Mouse (Mus musculus) testis, adult 2 months (tissue): ENCODE measurements at regions not wholly inside any gene's neighbourhood (a gene's known extent, or its start where the extent isn't known, plus 50 kb on each side); places are given as distances from the start of the nearest gene placed in this dataset.

Source experiments
- CTCF ChIP-seq: fragments of 200-500 bp; IDR thresholded peaks from 2 replicates; pipeline ENCODE4 v1.5.1; 2012; ENCODE audit warnings: low read depth, mild to moderate bottlenecking, inconsistent platforms, low read length, moderate library complexity; ENCODE audit not compliant: control insufficient read depth, insufficient read depth, insufficient replicate concordance
- POLR2A ChIP-seq: fragments of 200-500 bp; IDR thresholded peaks from 2 replicates; pipeline ENCODE4 v1.6.1; 2012; ENCODE audit warnings: low read depth, mild to moderate bottlenecking, inconsistent platforms, low read length, moderate library complexity; ENCODE audit not compliant: control insufficient read depth

GRCm38 (mm10) chr13:94707371-94708280, 81.1 kb upstream of the Tbca start:
- TF ChIP-seq POLR2A (no peak), CTCF (no peak)
